Mouse (Mus musculus): ENCODE measurements at regions not wholly inside any gene's neighbourhood (a gene's known extent, or its start where the extent isn't known, plus 50 kb on each side); places are given as distances from the start of the nearest gene placed in this dataset.

DNA sequence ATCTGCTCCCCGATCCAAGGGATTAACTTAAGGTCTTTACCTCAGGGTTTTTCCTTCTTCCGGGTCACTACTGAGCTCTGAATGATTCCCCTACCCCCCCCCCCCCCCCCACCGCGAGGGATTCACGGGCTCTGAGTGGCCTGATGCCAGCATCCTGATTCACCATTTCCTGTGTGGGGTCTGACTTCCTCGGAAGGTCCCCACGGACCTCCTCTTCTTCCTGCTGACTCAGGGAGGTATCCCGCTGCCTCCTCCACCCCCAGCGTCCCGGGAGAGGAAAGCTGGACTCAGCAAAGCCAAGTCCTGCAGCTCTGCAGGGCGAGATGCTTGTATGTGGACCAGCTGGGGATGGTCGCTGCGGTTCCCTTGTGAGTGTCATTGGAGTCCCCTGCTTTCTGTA lies 110.5 kb upstream of the Zfp217 start:
- DNase-seq (ENCODE audit: low spot score), result no peak

DNA sequence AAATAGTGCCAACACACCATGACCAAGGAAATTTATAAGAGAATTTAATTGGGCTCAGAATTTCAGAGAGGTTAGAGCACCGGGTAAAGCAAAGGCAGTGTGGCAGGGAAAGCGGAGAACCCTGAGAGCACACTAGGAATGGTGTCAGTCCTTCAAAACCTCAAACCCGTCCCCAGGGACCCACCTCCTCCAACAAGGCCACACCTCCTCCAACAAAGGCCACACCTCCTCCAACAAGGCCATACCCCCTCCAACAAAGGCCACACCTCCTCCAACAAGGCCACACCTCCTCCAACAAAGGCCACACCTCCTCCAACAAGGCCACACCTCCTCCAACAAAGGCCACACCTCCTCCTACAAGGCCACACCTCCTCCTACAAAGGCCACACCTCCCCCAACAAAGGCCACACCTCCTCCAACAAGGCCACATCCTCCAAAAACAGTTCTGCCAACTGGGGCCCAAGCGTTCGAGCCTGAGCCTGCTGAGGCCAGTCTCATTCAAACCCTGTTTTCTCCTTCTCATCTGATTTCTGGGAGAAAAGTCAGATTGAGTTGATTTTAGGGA lies 109.8 kb upstream of the Zfp217 start:
- peak; percentile 7 for DNase-seq (ENCODE audit: low spot score)

DNA sequence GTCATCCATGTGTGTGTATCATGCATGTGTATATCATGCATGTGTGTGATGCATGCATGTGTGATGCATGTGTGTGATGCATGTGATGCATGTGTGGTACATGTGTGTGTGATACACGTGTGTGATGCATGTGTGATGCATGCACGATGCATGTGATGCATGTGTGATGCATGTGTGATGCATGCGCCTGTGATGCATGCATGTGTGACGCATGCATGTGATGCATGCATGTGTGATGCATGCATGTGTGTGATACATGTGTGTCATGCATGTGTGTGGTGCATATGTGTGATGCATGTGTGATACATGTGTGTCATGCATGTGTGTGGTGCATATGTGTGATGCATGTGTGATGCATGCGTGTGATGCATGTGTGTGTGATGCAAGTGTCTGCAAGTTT lies 108.1 kb upstream of the Zfp217 start:
- DNase-seq (ENCODE audit: low spot score), result no peak

GRCm38 (mm10) chr2:170255533-170255932 lies 107.6 kb upstream of the Zfp217 start:
- DNase-seq (ENCODE audit: low spot score), result no peak

- DNase-seq (ENCODE audit: low spot score), result no peak
Observed at GRCm38 (mm10) chr2:170253681-170254440, 106.0 kb upstream of the Zfp217 start.

GRCm38 (mm10) chr2:170252255-170253034 lies 104.5 kb upstream of the Zfp217 start:
- peak; percentile 69 for DNase-seq (ENCODE audit: low spot score)

DNA sequence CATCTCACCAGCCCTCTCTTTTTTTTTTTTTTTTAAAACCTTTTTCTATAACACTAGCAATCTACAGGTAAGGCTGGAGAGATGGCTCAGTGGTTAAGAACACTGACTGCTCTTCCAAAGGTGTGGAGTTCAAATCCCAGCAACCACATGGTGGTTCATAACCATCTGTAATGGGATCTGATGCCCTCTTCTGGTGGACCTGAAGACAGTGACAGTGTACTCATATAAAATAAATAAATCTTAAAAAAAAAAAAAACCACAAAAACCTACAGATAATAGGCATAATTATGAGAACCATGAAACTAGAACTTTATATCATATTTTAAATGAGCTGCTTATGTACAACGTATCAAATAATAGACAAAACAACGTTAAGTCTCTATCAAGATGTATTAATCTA lies 102.8 kb upstream of the Zfp217 start:
- no peak for DNase-seq (ENCODE audit: low spot score)

DNA sequence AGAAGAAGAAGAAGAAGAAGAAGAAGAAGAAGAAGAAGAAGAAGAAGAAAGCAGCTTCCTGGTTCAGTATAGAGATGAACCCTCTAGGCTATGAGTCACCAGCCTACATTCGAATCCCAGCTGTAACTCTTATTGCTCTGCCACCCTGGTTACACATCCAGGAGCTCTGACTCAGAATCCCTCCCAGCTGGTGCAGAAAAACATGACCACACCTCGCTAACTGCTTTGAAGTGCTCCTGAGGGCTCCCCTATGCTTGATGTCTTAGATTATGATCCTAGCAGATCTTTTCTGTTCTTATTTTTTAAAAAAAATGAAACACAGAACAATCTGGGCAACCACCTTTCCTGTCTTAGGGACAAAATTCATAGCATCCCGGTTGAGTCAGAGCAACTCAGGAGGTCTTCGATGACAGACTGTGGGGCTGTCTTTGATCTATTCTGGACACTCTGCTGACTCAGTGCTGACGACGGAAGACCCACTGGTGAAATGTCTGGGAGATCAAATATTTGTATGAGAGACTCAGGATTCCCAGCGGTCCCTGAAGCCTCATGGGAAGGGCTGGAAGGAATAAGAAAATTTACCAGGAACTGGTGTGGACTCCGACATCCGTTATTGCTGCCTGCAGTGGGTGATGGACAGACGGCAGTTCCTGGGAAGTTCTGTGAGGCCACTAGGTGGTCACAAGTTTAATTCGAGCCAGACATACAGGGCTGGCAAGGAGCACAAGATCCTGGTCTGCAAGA lies 100.0 kb upstream of the Zfp217 start:
- DNase-seq (ENCODE audit: low spot score), result peak; percentile 68

DNA sequence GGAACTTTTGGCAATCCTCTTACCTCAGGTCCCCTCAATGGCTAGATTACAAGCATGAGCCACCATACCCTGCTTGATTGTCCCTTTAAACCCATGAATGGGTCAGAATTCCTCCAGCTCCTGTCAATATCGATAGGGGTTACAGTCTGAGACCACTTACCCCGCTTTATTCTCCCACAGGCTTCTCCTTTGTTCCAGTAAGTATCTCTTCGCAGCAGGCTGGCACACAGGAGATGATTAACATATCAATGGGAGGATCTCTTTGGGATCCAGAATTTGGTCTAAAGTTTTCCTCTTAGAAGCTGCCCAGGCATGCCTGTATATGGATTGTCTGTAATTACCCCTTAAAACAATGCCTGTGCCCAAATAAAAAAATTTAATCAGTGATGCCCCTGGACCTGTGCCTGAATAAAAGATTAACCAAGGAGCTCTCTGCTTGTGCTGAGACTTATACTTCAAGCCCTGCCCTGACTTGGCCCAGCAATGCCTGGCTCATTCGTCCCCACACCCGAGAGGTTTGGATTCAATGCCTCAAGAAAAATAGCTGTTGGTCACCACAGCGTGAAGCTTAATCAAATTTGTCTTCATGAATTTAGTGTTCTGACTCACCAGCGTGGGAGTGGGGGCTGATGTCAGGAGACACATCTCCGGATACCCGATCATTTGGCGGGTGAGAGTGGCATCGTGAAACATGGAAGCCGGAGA lies 97.9 kb upstream of the Zfp217 start:
- no peak for DNase-seq (ENCODE audit: low spot score)

DNA sequence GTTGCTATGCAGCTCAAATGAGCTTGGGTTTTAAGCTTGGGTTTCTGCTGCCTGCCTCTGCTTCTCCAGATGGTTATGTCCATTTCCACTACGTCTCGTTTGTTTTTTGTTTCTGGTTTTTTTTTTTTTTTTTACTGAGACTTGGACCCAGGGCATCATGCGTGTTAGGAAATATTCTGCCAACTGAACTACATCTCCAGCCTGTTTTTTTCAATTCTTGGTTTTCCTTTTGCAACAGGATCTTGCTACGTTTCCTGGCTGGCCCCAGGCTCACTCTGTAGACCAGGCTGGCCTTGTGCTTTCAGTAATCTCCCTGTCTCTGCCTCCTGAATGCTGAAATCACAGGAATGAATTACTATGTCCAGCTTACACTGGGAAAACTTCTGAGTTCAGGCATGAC lies 96.2 kb upstream of the Zfp217 start:
- DNase-seq (ENCODE audit: low spot score), result no peak

GRCm38 (mm10) chr2:170237959-170238358 lies 90.1 kb upstream of the Zfp217 start:
- peak; percentile 32 for DNase-seq (ENCODE audit: low spot score)

GRCm38 (mm10) chr2:170233426-170233825 lies 85.5 kb upstream of the Zfp217 start:
- DNase-seq (ENCODE audit: low spot score), result no peak

- DNase-seq (ENCODE audit: low spot score), result no peak
Observed at GRCm38 (mm10) chr2:170229461-170230080, 81.7 kb upstream of the Zfp217 start.

GRCm38 (mm10) chr2:170228318-170228994 lies 80.6 kb upstream of the Zfp217 start:
- DNase-seq (ENCODE audit: low spot score), result no peak

- DNase-seq (ENCODE audit: low spot score), result no peak
Observed at GRCm38 (mm10) chr2:170223872-170224271, 76.0 kb upstream of the Zfp217 start.

- DNase-seq (ENCODE audit: low spot score), result peak; percentile 20
Observed at GRCm38 (mm10) chr2:170222819-170223218, 74.9 kb upstream of the Zfp217 start.

GRCm38 (mm10) chr2:170221994-170222535 lies 74.2 kb upstream of the Zfp217 start:
- DNase-seq (ENCODE audit: low spot score), result peak; percentile 25

- peak; percentile 69 for DNase-seq (ENCODE audit: low spot score)
Observed at GRCm38 (mm10) chr2:170220871-170221369, 73.0 kb upstream of the Zfp217 start.

GRCm38 (mm10) chr2:170220443-170220842 lies 72.5 kb upstream of the Zfp217 start:
- no peak for DNase-seq (ENCODE audit: low spot score)

All from T-cell, adult 2 months (primary cell).